Comparison of ENCODE assay signal across 7 mouse cellular contexts in the genomic region with DNA sequence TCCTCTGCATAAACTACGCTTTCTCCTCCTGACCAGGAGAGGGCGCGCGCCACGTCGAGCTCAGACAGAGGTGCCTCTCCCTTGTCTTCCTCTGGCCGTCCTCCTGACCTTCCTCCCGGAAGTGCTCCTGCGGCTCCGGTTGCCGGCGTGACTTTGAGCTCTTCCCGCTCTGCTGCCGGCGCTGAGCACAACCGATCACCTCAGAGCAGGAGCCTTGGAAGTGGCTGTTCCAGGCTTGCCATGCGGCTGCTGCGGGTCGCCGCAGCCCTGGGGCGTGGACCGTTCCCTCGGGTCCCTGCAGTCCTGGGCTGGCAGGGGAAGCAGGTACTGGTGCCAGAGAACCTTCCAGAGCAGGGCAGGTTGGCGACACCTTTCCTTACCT. TPM values are rescaled to one million over a fixed set of nuclear protein-coding genes. Genes with fewer than 3 reads are reported as not detected.
DNase-seq lines count a peak whose midpoint lies in the region; ATAC-seq lines count a peak whose summit lies in the region.

A gene (plus strand): TSS at position 98 of the 382 bp plus-strand sequence.

- no peaks in the 10 kb centered on the region; the same call in 1 of the 2 replicates for H3K36me3 ChIP-seq in embryonic facial prominence, embryonic 11.5 days (replicated peaks; ENCODE audit: control insufficient read depth, insufficient read depth, low read depth, low read length)
- H3K36me3 ChIP-seq in limb, embryonic 10.5 days: peaks cover 34% of the 10 kb centered on the region
- H3K36me3 ChIP-seq in midbrain, embryonic 13.5 days: peaks cover 30% of the 10 kb centered on the region

- 1% methylated on average over 24 of the region's 24 CpGs for WGBS in embryonic facial prominence, embryonic 11.5 days
- WGBS in limb, embryonic 10.5 days: 1% methylated on average over 24 of the region's 24 CpGs
- WGBS in midbrain, embryonic 13.5 days: under 1% methylated on average over 24 of the region's 24 CpGs

- DNase-seq in adrenal gland, postnatal 14 days: peak; percentile 95
- peak; percentile 85 for DNase-seq in embryonic facial prominence, embryonic 11.5 days (ENCODE audit: low spot score)
- peak; percentile 86 for DNase-seq in kidney, adult 11 months
- peak; percentile 91 for DNase-seq in limb, embryonic 10.5 days (ENCODE audit: low spot score)
- peak; percentile 69 for DNase-seq in spleen, adult 12 weeks (ENCODE audit: low spot score)

- peak; percentile 91 for ATAC-seq in embryonic facial prominence, embryonic 11.5 days (replicated peaks; ENCODE audit: insufficient number of reproducible peaks, low FRiP score, low TSS enrichment, low read depth)
- ATAC-seq in granulocyte monocyte progenitor cell, adult 5-6 weeks (replicated peaks; ENCODE audit: poor library complexity, severe bottlenecking): peak; percentile 98
- ATAC-seq in midbrain, embryonic 13.5 days: peak; percentile 97

- H3K4me2 ChIP-seq in embryonic facial prominence, embryonic 11.5 days (ENCODE audit: low read depth, low read length): peak within 1 kb of the TSS; percentile 58
- peak within 1 kb of the TSS; percentile 91 for H3K4me2 ChIP-seq in midbrain, embryonic 13.5 days (replicated peaks)

- no peaks in the 10 kb centered on the region for H3K4me1 ChIP-seq in embryonic facial prominence, embryonic 11.5 days (ENCODE audit: control insufficient read depth, insufficient read depth, low read length)
- H3K4me1 ChIP-seq in limb, embryonic 10.5 days: peaks cover 9% of the 10 kb centered on the region
- H3K4me1 ChIP-seq in midbrain, embryonic 13.5 days (replicated peaks): peaks cover 10% of the 10 kb centered on the region

- H3K4me3 ChIP-seq in embryonic facial prominence, embryonic 11.5 days (ENCODE audit: low read depth, low read length): peak within 1 kb of the TSS; percentile 78
- peak within 1 kb of the TSS; percentile 90 for H3K4me3 ChIP-seq in limb, embryonic 10.5 days
- peak within 1 kb of the TSS; percentile 89 for H3K4me3 ChIP-seq in midbrain, embryonic 13.5 days (replicated peaks)

- no peaks in the 10 kb centered on the region for H3K27me3 ChIP-seq in embryonic facial prominence, embryonic 11.5 days (ENCODE audit: control insufficient read depth, insufficient read depth, low read length)
- H3K27me3 ChIP-seq in limb, embryonic 10.5 days (ENCODE audit: low read depth, poor library complexity, severe bottlenecking): no peaks in the 10 kb centered on the region
- no peaks in the 10 kb centered on the region for H3K27me3 ChIP-seq in midbrain, embryonic 13.5 days

- no peaks in the 10 kb centered on the region; the same call in 1 of the 2 replicates for H3K9me3 ChIP-seq in embryonic facial prominence, embryonic 11.5 days (replicated peaks; ENCODE audit: control insufficient read depth, low read length)
- H3K9me3 ChIP-seq in limb, embryonic 10.5 days (replicated peaks): peaks cover 8% of the 10 kb centered on the region; the same call in 1 of the 2 replicates
- peaks cover 16% of the 10 kb centered on the region; the same call in 1 of the 2 replicates for H3K9me3 ChIP-seq in midbrain, embryonic 13.5 days

- no peak within 1 kb of the TSS for H3K27ac ChIP-seq in embryonic facial prominence, embryonic 11.5 days (replicated peaks; ENCODE audit: low read depth, low read length)
- peak within 1 kb of the TSS; percentile 87 for H3K27ac ChIP-seq in limb, embryonic 10.5 days
- H3K27ac ChIP-seq in midbrain, embryonic 13.5 days: no peak within 1 kb of the TSS

- H3K9ac ChIP-seq in embryonic facial prominence, embryonic 11.5 days (replicated peaks; ENCODE audit: low read length): peak within 1 kb of the TSS; percentile 68
- H3K9ac ChIP-seq in midbrain, embryonic 13.5 days (replicated peaks): peak within 1 kb of the TSS; percentile 88

RNA-seq across cellular contexts. Expression of the gene that starts here (rescaled TPM):
- total RNA-seq in adrenal gland, postnatal 14 days (2021): 123 and 133 TPM in 2 replicates
- polyA plus RNA-seq in embryonic facial prominence, embryonic 11.5 days (2014; fragmentation: Nextera tagmentation; extraction: Ambion mirVana): 63.8 and 68.0 TPM in 2 replicates
- total RNA-seq in granulocyte monocyte progenitor cell, adult 5-6 weeks (2014; fragmentation: Nextera tagmentation): 34.3 and 44.6 TPM in 2 replicates
- total RNA-seq in granulocyte monocyte progenitor cell, adult 5-6 weeks (2017): 59.4 and 108 TPM in 2 replicates
- polyA plus RNA-seq in limb, embryonic 10.5 days (2016; fragmentation: Nextera tagmentation; extraction: Ambion mirVana): 61.9 and 63.4 TPM in 2 replicates
- 32.2 and 36.4 TPM in 2 replicates for polyA plus RNA-seq in midbrain, embryonic 13.5 days (2015; fragmentation: Nextera tagmentation; extraction: Ambion mirVana)
